Mouse (Mus musculus): Measurements from ENCODE around the gene Fam240a.

DNA sequence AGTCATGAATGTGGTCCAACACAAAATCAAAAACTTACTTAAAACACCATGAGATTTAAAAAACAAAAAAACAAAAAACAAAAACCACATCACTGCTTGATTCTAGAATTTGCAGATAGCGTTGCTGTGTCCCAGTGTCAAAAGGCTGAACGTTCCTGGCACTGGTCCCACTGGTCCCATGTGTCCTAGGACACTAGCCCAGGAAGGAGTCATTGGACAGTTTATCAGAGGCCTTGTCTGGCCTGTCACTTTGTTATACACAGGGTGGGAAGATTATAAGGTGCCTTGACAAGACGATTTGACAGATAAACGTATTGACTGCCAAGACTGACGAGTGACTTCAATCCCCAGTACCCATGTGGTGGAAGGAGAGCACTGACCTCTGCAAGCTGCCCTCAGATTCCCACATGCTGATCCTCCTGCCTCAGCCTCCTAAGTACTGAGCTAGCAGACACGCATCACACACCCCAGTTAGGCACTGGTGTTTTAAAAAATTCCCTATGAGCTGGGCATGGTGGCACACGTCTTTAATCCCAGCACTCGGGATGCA lies 47.0 kb upstream of the Fam240a start:
- TF ChIP-seq CTCF (IDR thresholded peaks at IDR 0.05; ENCODE audit: low read depth, low read length) (no peak), EP300 (IDR thresholded peaks at IDR 0.05; ENCODE audit: insufficient read depth, low read depth, low read length) (no peak)

Measured in ES-Bruce4 (cell line).